In the genomic region with DNA sequence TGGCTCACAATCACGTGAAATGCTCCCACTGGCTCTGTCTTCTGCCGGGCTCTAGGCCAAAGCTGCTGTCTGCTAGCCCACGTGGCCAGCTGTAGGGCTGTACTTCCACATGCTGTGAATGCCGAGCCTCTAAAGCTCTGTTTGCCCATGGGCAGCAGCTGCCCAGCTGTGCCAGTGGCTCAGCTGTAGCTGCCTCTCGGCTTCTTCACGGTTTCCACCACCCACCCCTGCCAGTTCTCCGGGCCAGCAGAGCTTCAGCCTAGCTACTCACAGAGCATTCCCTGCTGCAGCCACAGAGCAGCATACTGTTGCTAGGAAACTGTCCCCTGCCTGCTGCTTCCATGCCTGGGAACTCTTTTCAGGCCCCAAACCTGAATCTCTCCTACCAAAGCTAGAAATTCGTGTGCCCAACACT, we compare ENCODE assay signal across 10 mouse cellular contexts. TPM values are rescaled to one million over a fixed set of nuclear protein-coding genes. Genes with fewer than 3 reads are reported as not detected.
A peak's percentile ranks its signal among the peaks of the same experiment; 100 is the strongest.
DNase-seq lines count a peak whose midpoint lies in the region; ATAC-seq and TF ChIP-seq lines count a peak whose summit lies in the region.
"Had no signal": no experiment of that assay in that cellular context is flagged by ENCODE, and none has a peak within 500 bp of the region (broad histone marks: within the 10 kb centered on the region; RNA-seq: fewer than 3 reads in every experiment).

No protein-coding gene starts in this region.

- no peak overlapping the region for H3K9ac ChIP-seq in kidney, embryonic 15.5 days
- no peak overlapping the region for H3K9ac ChIP-seq in midbrain, embryonic 14.5 days (replicated peaks; ENCODE audit: low read length)
- no peak overlapping the region for H3K9ac ChIP-seq in stomach, postnatal 0 days (ENCODE audit: low read length)

- no peak overlapping the region for H3K4me3 ChIP-seq in kidney, adult 2 months (ENCODE audit: insufficient read depth, low read depth, low read length)
- H3K4me3 ChIP-seq in kidney, embryonic 15.5 days (replicated peaks), result no peak overlapping the region
- H3K4me3 ChIP-seq in hindbrain, embryonic 10.5 days, result peak overlapping the region; percentile 28
- no peak overlapping the region for H3K4me3 ChIP-seq in left cerebral cortex, adult 2 months
- H3K4me3 ChIP-seq in midbrain, embryonic 14.5 days (replicated peaks; ENCODE audit: low read depth, low read length), result no peak overlapping the region
- no peak overlapping the region for H3K4me3 ChIP-seq in stomach, postnatal 0 days (ENCODE audit: low read depth, low read length)

- DNase-seq in kidney, adult 2 months, result peak; percentile 78
- peak; percentile 46 for DNase-seq in hindbrain, embryonic 10.5 days (ENCODE audit: low spot score)
- peak; percentile 50 to 61 for DNase-seq in left cerebral cortex, adult 2 months (ENCODE audit: extremely low spot score in 1 of 2, low spot score in 2 of 2)
- peak; percentile 73 for DNase-seq in midbrain, embryonic 14.5 days
- DNase-seq in stomach, postnatal 0 days (ENCODE audit: low spot score), result peak; percentile 19
- DNase-seq in spleen, postnatal 10 days (ENCODE audit: low spot score in 2 of 2), result no peak

- intact Hi-C loops in left cerebral cortex, adult 2 months (cut with DNase I), result loop anchor here (5.0 kb wide), 1 partner anchor 367 kb away; no protein-coding TSS in a partner anchor

- TF ChIP-seq POLR2A in kidney, adult 2 months (IDR thresholded peaks at IDR 0.05; ENCODE audit: low read depth, low read length), result no peak

- no peak for TF ChIP-seq EP300 in stomach, postnatal 0 days (optimal IDR thresholded peaks at IDR 0.05)

- H3K4me2 ChIP-seq in kidney, embryonic 15.5 days, result no peak overlapping the region
- H3K4me2 ChIP-seq in midbrain, embryonic 14.5 days (ENCODE audit: low read length), result peak overlapping the region; percentile 13; the same call in 1 of the 2 replicates
- no peak overlapping the region for H3K4me2 ChIP-seq in stomach, postnatal 0 days (replicated peaks; ENCODE audit: low read depth)

- H3K27ac ChIP-seq in kidney, adult 2 months (ENCODE audit: insufficient read depth, low read depth, low read length), result no peak overlapping the region
- no peak overlapping the region for H3K27ac ChIP-seq in kidney, embryonic 15.5 days
- H3K27ac ChIP-seq in hindbrain, embryonic 10.5 days, result peak overlapping the region; percentile 57
- peak overlapping the region; percentile 72 for H3K27ac ChIP-seq in left cerebral cortex, adult 2 months
- H3K27ac ChIP-seq in midbrain, embryonic 14.5 days (replicated peaks; ENCODE audit: low read depth, low read length), result peak overlapping the region; percentile 21
- H3K27ac ChIP-seq in stomach, postnatal 0 days (replicated peaks), result no peak overlapping the region

- H3K27me3 ChIP-seq in kidney, adult 2 months (replicated peaks; ENCODE audit: control insufficient read depth, insufficient read depth, low read length), result no peaks in the 10 kb centered on the region
- no peaks in the 10 kb centered on the region for H3K27me3 ChIP-seq in kidney, embryonic 15.5 days
- no peaks in the 10 kb centered on the region for H3K27me3 ChIP-seq in hindbrain, embryonic 10.5 days (ENCODE audit: insufficient read depth, poor library complexity, severe bottlenecking)
- no peaks in the 10 kb centered on the region for H3K27me3 ChIP-seq in midbrain, embryonic 14.5 days (ENCODE audit: control insufficient read depth, insufficient read depth, low read length)
- H3K27me3 ChIP-seq in stomach, postnatal 0 days (ENCODE audit: control insufficient read depth, insufficient read depth, low read length), result no peaks in the 10 kb centered on the region

- H3K36me3 ChIP-seq in kidney, adult 2 months (ENCODE audit: control insufficient read depth, insufficient read depth, low read length), result no peaks in the 10 kb centered on the region
- H3K36me3 ChIP-seq in kidney, embryonic 15.5 days, result no peaks in the 10 kb centered on the region
- H3K36me3 ChIP-seq in hindbrain, embryonic 10.5 days, result no peaks in the 10 kb centered on the region
- no peaks in the 10 kb centered on the region for H3K36me3 ChIP-seq in midbrain, embryonic 14.5 days (ENCODE audit: control insufficient read depth, insufficient read depth, low read length)
- no peaks in the 10 kb centered on the region for H3K36me3 ChIP-seq in stomach, postnatal 0 days (ENCODE audit: control insufficient read depth, insufficient read depth, low read length)

- TF ChIP-seq CTCF in kidney, adult 2 months (conservative IDR thresholded peaks at IDR 0.05; ENCODE audit: insufficient read depth, insufficient read length, low read depth, low read length), result no peak
- no peak for TF ChIP-seq CTCF in left cerebral cortex, adult 2 months (IDR thresholded peaks at IDR 0.05)
- TF ChIP-seq CTCF in stomach, postnatal 0 days (IDR thresholded peaks at IDR 0.05; ENCODE audit: low read depth), result no peak

- WGBS in kidney, adult 2 months, result 18% methylated on average over 8 of the region's 8 CpGs
- 14% methylated on average over 8 of the region's 8 CpGs for WGBS in kidney, embryonic 15.5 days
- 8% methylated on average over 8 of the region's 8 CpGs for WGBS in hindbrain, embryonic 10.5 days
- 3% methylated on average over 8 of the region's 8 CpGs for WGBS in midbrain, embryonic 14.5 days
- WGBS in stomach, postnatal 0 days, result 8% methylated on average over 8 of the region's 8 CpGs

- peaks cover 5% of the 10 kb centered on the region for H3K4me1 ChIP-seq in kidney, adult 2 months (ENCODE audit: control insufficient read depth, insufficient read depth, low read length)
- H3K4me1 ChIP-seq in kidney, embryonic 15.5 days, result 0 out of 2 replicates have a peak, but pooled peaks cover 4% of the 10 kb centered on the region
- peaks cover 15% of the 10 kb centered on the region for H3K4me1 ChIP-seq in hindbrain, embryonic 10.5 days (replicated peaks)
- no peaks in the 10 kb centered on the region for H3K4me1 ChIP-seq in midbrain, embryonic 14.5 days (ENCODE audit: control insufficient read depth, insufficient read depth, low read length)
- no peaks in the 10 kb centered on the region for H3K4me1 ChIP-seq in stomach, postnatal 0 days (replicated peaks; ENCODE audit: control insufficient read depth, insufficient read depth)

- no peak for ATAC-seq in kidney, embryonic 15.5 days (replicated peaks; ENCODE audit: low FRiP score)
- peak; percentile 99 for ATAC-seq in frontal cortex, adult (ENCODE audit: low TSS enrichment)
- ATAC-seq in midbrain, embryonic 14.5 days (ENCODE audit: low FRiP score, low TSS enrichment), result peak; percentile 27; the same call in 1 of the 2 replicates
- ATAC-seq in stomach, postnatal 0 days (ENCODE audit: low FRiP score, low TSS enrichment), result no peak

- H3K9me3 ChIP-seq in kidney, embryonic 15.5 days (replicated peaks), result no peaks in the 10 kb centered on the region
- no peaks in the 10 kb centered on the region for H3K9me3 ChIP-seq in hindbrain, embryonic 10.5 days
- H3K9me3 ChIP-seq in midbrain, embryonic 14.5 days (ENCODE audit: control insufficient read depth, low read length), result no peaks in the 10 kb centered on the region
- 0 out of 2 replicates have a peak, but pooled peaks cover 3% of the 10 kb centered on the region for H3K9me3 ChIP-seq in stomach, postnatal 0 days (ENCODE audit: control insufficient read depth, low read length)

RNA-seq across cellular contexts. Expression of a gene that starts 25.2 kb away (rescaled TPM):
- polyA plus RNA-seq in kidney, adult 2 months (2012; rRNA removed), result 47.1 and 48.8 TPM in 2 replicates
- 9.4 and 11.7 TPM in 2 replicates for polyA plus RNA-seq in kidney, embryonic 15.5 days (2015; fragmentation: Nextera tagmentation; extraction: Ambion mirVana)
- polyA plus RNA-seq in hindbrain, embryonic 10.5 days (2016; fragmentation: Nextera tagmentation; extraction: Ambion mirVana), result 14.6 and 15.0 TPM in 2 replicates
- 100 to 1,000 TPM; 193 to 197 TPM for total RNA-seq in left cerebral cortex, adult 2 months (2021)
- 10.3 and 13.3 TPM in 2 replicates for polyA plus RNA-seq in midbrain, embryonic 14.5 days (2014; fragmentation: Nextera tagmentation; extraction: Ambion mirVana)
- 3.6 and 4.4 TPM in 2 replicates for polyA plus RNA-seq in stomach, postnatal 0 days (2015; fragmentation: Nextera tagmentation; extraction: Ambion mirVana)

RNA-seq across cellular contexts. Expression of a gene that starts 26.6 kb away (rescaled TPM):
- 240 and 386 TPM in 2 replicates for polyA plus RNA-seq in kidney, adult 2 months (2012; rRNA removed)
- polyA plus RNA-seq in kidney, embryonic 15.5 days (2015; fragmentation: Nextera tagmentation; extraction: Ambion mirVana), result 765 and 856 TPM in 2 replicates
- polyA plus RNA-seq in hindbrain, embryonic 10.5 days (2016; fragmentation: Nextera tagmentation; extraction: Ambion mirVana), result 680 and 779 TPM in 2 replicates
- 100 to 1,000 TPM; 223 to 241 TPM for total RNA-seq in left cerebral cortex, adult 2 months (2021)
- 488 and 521 TPM in 2 replicates for polyA plus RNA-seq in midbrain, embryonic 14.5 days (2014; fragmentation: Nextera tagmentation; extraction: Ambion mirVana)
- polyA plus RNA-seq in stomach, postnatal 0 days (2015; fragmentation: Nextera tagmentation; extraction: Ambion mirVana), result 688 and 733 TPM in 2 replicates

RNA-seq across cellular contexts. Expression of a gene that starts 44.3 kb away (rescaled TPM):
- polyA plus RNA-seq in kidney, adult 2 months (2012; rRNA removed), result 0.16 and 0.23 TPM in 2 replicates
- 0.67 and 1.2 TPM in 2 replicates for polyA plus RNA-seq in kidney, embryonic 15.5 days (2015; fragmentation: Nextera tagmentation; extraction: Ambion mirVana)
- polyA plus RNA-seq in hindbrain, embryonic 10.5 days (2016; fragmentation: Nextera tagmentation; extraction: Ambion mirVana), result 5.9 and 24.4 TPM in 2 replicates
- 1 to 10 TPM; 2.3 to 2.7 TPM for total RNA-seq in left cerebral cortex, adult 2 months (2021)
- polyA plus RNA-seq in midbrain, embryonic 14.5 days (2014; fragmentation: Nextera tagmentation; extraction: Ambion mirVana), result 10.7 and 11.6 TPM in 2 replicates
- 0.97 and 1.3 TPM in 2 replicates for polyA plus RNA-seq in stomach, postnatal 0 days (2015; fragmentation: Nextera tagmentation; extraction: Ambion mirVana)
- total RNA-seq: gastrocnemius, adult 8-10 months; neutrophil, adult 5-6 weeks had no signal

Comparison
In these comparisons a context has a peak if more than half of its experiments do, and no peak if none do; other contexts are left out.
1. DNase-seq: peak in kidney, adult 2 months (single experiment), hindbrain, embryonic 10.5 days (single experiment), left cerebral cortex, adult 2 months (2 of 2), midbrain, embryonic 14.5 days (single experiment) and stomach, postnatal 0 days (single experiment); none in spleen, postnatal 10 days (0 of 2).
2. H3K27ac ChIP-seq: peak in hindbrain, embryonic 10.5 days (single experiment), left cerebral cortex, adult 2 months (single experiment) and midbrain, embryonic 14.5 days (single experiment); none in kidney, adult 2 months (single experiment), kidney, embryonic 15.5 days (single experiment) and stomach, postnatal 0 days (single experiment).
3. ATAC-seq: peak in frontal cortex, adult (single experiment) and midbrain, embryonic 14.5 days (single experiment); none in kidney, embryonic 15.5 days (single experiment) and stomach, postnatal 0 days (single experiment).